Mouse (Mus musculus) liver, embryonic 11.5 days (tissue): Measurements from ENCODE around the gene Tuft1. TPM values are rescaled to one million over a fixed set of nuclear protein-coding genes. Genes with fewer than 3 reads are reported as not detected.
"Not testable (repeated sequence)": the region's sequence is repeated elsewhere in the genome, so short reads cannot be mapped to it uniquely, and the experiment has no call there.

Experiments
- ATAC-seq: fragments of 200-750 bp; cut with Nextera tagmentation; replicated peaks from 2 replicates; pipeline ENCODE4 v1.8.0; 2017; ENCODE audit warnings: moderate number of reproducible peaks, mild to moderate bottlenecking, moderate TSS enrichment, moderate library complexity; ENCODE audit not compliant: low FRiP score
- DNase-seq: peaks from one replicate; pipeline ENCODE4 v3.0.0-alpha.2; 2017; ENCODE audit warnings: low spot score
- H3K27ac ChIP-seq: fragments of 300-500 bp; sonication (generic); 2 replicates; pipeline ENCODE4 v1.5.1; 2014; ENCODE audit warnings: mild to moderate bottlenecking, low read depth, low read length, control low read depth
- H3K27me3 ChIP-seq: fragments of 300-500 bp; sonication (generic); replicated peaks from 2 replicates; pipeline ENCODE4 v1.6.1; 2014; ENCODE audit warnings: low read length, mixed read lengths; ENCODE audit not compliant: control insufficient read depth, insufficient read depth
- H3K36me3 ChIP-seq: fragments of 300-500 bp; sonication (generic); 2 replicates; pipeline ENCODE4 v1.6.1; 2014; ENCODE audit warnings: mild to moderate bottlenecking, low read length, moderate library complexity, mixed read lengths; ENCODE audit not compliant: control insufficient read depth, insufficient read depth
- H3K4me1 ChIP-seq: fragments of 300-500 bp; sonication (generic); replicated peaks from 2 replicates; pipeline ENCODE4 v1.6.1; 2014; ENCODE audit warnings: low read length, mixed read lengths; ENCODE audit not compliant: control insufficient read depth, insufficient read depth
- H3K4me2 ChIP-seq: fragments of 300-500 bp; sonication (generic); 2 replicates; pipeline ENCODE4 v1.6.1; 2014; ENCODE audit warnings: mild to moderate bottlenecking, control low read depth, moderate library complexity
- H3K4me3 ChIP-seq: fragments of 300-500 bp; sonication (generic); 2 replicates; pipeline ENCODE4 v1.5.1; 2014; ENCODE audit warnings: low read depth, low read length, control low read depth
- H3K9ac ChIP-seq: fragments of 300-500 bp; sonication (generic); 2 replicates; pipeline ENCODE4 v1.6.1; 2014; ENCODE audit warnings: low read depth, low read length, control low read depth
- H3K9me3 ChIP-seq: fragments of 300-500 bp; sonication (generic); 2 replicates; pipeline ENCODE4 v1.6.1; 2016; ENCODE audit warnings: low read length, inconsistent platforms, mixed read lengths; ENCODE audit not compliant: control insufficient read depth
- WGBS: fragments of 180-500 bp; shearing (Covaris S2); extraction: QIAGEN DNeasy Blood & Tissue Kit; methylation state at CpG from one replicate; pipeline ENCODE4 v1.1.7; 2014; 5-methylcytosine and 5-hydroxymethylcytosine counted together
- polyA plus RNA-seq: library from polyadenylated mRNA; unstranded; fragments of >200 nt; fragmentation: Nextera tagmentation; extraction: Ambion mirVana; gene quantifications from 2 replicates; pipeline ENCODE4 v1.2.1, GENCODE M21; 2014

Tuft1 gene
- polyA plus RNA-seq, 1 experiment from 2014 or later, result 8.8 TPM

- Histone ChIP-seq H3K27ac (no peak overlapping the region), H3K4me2 (no peak overlapping the region), H3K27me3 (no peaks in the 10 kb centered on the region), H3K9me3 (no peaks in the 10 kb centered on the region), H3K36me3 (no peaks in the 10 kb centered on the region), H3K4me3 (no peak overlapping the region), H3K4me1 (peaks cover 13% of the 10 kb centered on the region), H3K9ac (no peak overlapping the region)
- no peak for DNase-seq
- ATAC-seq, result no peak
These were observed 32.1 kb upstream of the Tuft1 start for GRCm38 (mm10) chr3:94690616-94691247.

DNA sequence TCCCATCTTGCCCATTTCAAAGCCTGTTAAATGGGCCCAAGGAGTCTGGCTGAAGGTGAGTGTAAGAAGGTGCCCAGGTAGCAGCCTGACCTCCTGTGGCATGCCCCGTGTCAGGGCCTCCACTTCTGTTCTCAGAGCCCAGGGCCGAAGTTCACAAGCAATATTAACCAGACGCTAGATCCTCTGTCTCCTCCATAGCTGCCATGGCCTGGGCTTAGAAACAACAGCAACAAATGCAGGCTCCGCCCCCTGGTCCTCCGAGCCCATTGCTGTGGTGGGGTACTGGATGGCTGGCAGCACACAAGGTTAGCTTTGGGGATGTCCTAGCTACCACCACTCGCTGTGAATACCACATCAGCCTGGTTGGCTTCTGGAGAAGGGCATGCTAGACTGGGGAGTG is 31.5 kb upstream of the Tuft1 start:
- H3K4me2 ChIP-seq, H3K4me3 ChIP-seq, H3K27me3 ChIP-seq, ATAC-seq, H3K9ac ChIP-seq, H3K36me3 ChIP-seq, H3K9me3 ChIP-seq, DNase-seq, H3K27ac ChIP-seq: not testable (repeated sequence)
- H3K4me1 ChIP-seq, result peaks cover 13% of the 10 kb centered on the region
- WGBS, result 62% methylated on average over 6 of the region's 6 CpGs

DNA sequence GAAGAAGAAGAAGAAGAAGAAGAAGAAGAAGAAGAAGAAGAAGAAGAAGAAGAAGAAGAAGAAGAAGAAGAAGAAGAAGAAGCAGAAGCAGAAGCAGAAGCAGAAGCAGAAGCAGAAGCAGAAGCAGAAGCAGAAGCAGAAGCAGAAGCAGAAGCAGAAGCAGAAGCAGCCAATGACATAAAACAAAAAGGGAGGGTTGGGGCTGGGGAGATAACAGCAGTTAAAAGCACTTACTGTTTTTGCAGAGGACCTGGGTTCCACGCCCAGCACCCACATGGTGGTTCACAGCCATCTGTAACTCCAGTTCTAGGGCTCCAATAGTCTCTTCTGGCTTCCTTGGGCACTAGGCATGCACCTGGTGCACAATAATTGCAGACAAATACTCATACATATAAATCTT is 30.5 kb upstream of the Tuft1 start:
- WGBS, result 45% methylated on average over 1 of the region's 1 CpGs
- not testable (repeated sequence) for ATAC-seq, H3K27ac ChIP-seq, H3K4me2 ChIP-seq, DNase-seq, H3K9me3 ChIP-seq, H3K9ac ChIP-seq, H3K4me3 ChIP-seq, H3K27me3 ChIP-seq, H3K36me3 ChIP-seq
- H3K4me1 ChIP-seq, result peaks cover 13% of the 10 kb centered on the region

DNA sequence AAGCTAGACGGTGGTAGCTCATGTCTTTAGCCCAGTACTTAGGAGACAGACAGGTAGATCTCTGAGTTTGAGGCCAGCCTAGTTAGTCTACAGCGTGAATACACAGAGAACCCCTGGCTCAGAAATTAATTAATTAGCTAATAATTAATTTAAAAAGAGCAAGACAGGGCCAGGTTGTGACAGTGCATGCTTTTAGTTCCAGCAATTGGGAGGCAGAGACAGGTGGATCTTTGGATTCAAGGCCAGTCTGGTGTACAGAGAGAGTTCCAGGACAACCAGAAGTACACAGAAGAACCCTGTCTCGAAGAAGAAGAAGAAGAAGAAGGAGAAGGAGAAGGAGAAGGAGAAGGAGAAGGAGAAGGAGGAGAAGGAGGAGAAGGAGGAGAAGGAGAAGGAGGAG is 30.0 kb upstream of the Tuft1 start:
- H3K4me1 ChIP-seq, result peaks cover 13% of the 10 kb centered on the region
- not testable (repeated sequence) for H3K36me3 ChIP-seq, H3K4me2 ChIP-seq, H3K4me3 ChIP-seq, H3K27me3 ChIP-seq, H3K9ac ChIP-seq, H3K9me3 ChIP-seq, H3K27ac ChIP-seq, DNase-seq, ATAC-seq
- 88% methylated on average over 3 of the region's 3 CpGs for WGBS

GRCm38 (mm10) chr3:94685989-94686772 is 27.5 kb upstream of the Tuft1 start:
- peak; percentile 95 for ATAC-seq
- not testable (repeated sequence) for DNase-seq, H3K36me3 ChIP-seq, H3K9me3 ChIP-seq, H3K27me3 ChIP-seq, H3K4me3 ChIP-seq, H3K9ac ChIP-seq
- Histone ChIP-seq H3K4me2 (peak overlapping the region; percentile 54), H3K27ac (peak overlapping the region; percentile 85), H3K4me1 (peaks cover 12% of the 10 kb centered on the region)
- WGBS, result 48% methylated on average over 8 of the region's 8 CpGs

- WGBS, result 78% methylated on average over 6 of the region's 6 CpGs
These were observed 25.0 kb upstream of the Tuft1 start for GRCm38 (mm10) chr3:94683646-94684045.

GRCm38 (mm10) chr3:94680783-94681182 is 22.1 kb upstream of the Tuft1 start:
- H3K4me2 ChIP-seq, result no peak overlapping the region
- no peak overlapping the region for H3K27ac ChIP-seq
- ATAC-seq, result no peak

More at GRCm38 (mm10) chr3:94683646-94684045, 25.0 kb upstream of the Tuft1 start:
- no peaks in the 10 kb centered on the region for H3K9me3 ChIP-seq
- no peak overlapping the region for H3K9ac ChIP-seq
- H3K4me2 ChIP-seq, result no peak overlapping the region
- H3K4me3 ChIP-seq, result no peak overlapping the region
- H3K36me3 ChIP-seq, result no peaks in the 10 kb centered on the region
- H3K27me3 ChIP-seq, result no peaks in the 10 kb centered on the region
- ATAC-seq, result no peak
- H3K4me1 ChIP-seq, result peaks cover 12% of the 10 kb centered on the region
- H3K27ac ChIP-seq, result no peak overlapping the region
- DNase-seq, result no peak

GRCm38 (mm10) chr3:94680032-94680431 is 21.4 kb upstream of the Tuft1 start:
- not testable (repeated sequence) for ATAC-seq, H3K27ac ChIP-seq, H3K27me3 ChIP-seq, H3K36me3 ChIP-seq, H3K4me3 ChIP-seq, H3K9me3 ChIP-seq, H3K4me2 ChIP-seq, DNase-seq, H3K9ac ChIP-seq, H3K4me1 ChIP-seq
- 79% methylated on average over 12 of the region's 12 CpGs for WGBS

More at GRCm38 (mm10) chr3:94680783-94681182, 22.1 kb upstream of the Tuft1 start:
- no peak for DNase-seq
- Histone ChIP-seq H3K9me3 (no peaks in the 10 kb centered on the region), H3K4me3 (no peak overlapping the region), H3K4me1 (peaks cover 5% of the 10 kb centered on the region), H3K27me3 (no peaks in the 10 kb centered on the region), H3K9ac (no peak overlapping the region), H3K36me3 (no peaks in the 10 kb centered on the region)
- WGBS, result 85% methylated on average over 16 of the region's 16 CpGs
